Mouse (Mus musculus) frontal cortex, postnatal 36 days (tissue): ENCODE results near the gene Syn1.

Source experiments
- DNase-seq, 2 experiments: peaks; one replicate each; pipeline ENCODE4 v3.0.0; 2022; ENCODE audit warnings: low spot score in 2 of 2

Syn1 gene

DNA sequence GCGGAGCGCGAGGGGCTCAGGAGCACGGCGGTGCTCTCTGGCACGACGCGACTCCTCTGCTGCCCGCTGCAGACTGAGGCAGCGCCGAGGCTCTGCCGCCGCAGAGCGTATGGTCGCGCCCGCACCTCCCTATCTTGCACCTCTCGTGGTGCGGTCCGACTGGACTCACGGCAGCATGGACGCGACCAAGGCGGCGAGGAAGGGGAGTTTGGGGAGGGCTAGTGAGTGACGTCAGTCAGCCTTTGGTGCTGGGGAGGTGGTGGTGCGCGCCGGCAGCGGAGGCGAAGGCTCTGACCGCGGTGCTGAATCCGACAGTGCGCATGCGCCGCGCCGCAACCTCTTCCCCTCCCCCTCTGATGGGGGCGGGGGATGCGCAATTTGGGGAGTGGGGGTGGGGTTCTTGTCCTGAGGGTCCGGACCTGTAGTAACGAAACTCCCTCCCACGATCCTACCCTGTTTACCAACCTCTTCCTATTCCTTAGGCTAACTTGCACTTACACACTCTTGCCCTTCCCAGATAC, at the start of gene Syn1:
Syn1 (minus strand) TSS at position 161 of the 521 bp plus-strand sequence.
- peak; percentile 81 to 84 for DNase-seq

DNA sequence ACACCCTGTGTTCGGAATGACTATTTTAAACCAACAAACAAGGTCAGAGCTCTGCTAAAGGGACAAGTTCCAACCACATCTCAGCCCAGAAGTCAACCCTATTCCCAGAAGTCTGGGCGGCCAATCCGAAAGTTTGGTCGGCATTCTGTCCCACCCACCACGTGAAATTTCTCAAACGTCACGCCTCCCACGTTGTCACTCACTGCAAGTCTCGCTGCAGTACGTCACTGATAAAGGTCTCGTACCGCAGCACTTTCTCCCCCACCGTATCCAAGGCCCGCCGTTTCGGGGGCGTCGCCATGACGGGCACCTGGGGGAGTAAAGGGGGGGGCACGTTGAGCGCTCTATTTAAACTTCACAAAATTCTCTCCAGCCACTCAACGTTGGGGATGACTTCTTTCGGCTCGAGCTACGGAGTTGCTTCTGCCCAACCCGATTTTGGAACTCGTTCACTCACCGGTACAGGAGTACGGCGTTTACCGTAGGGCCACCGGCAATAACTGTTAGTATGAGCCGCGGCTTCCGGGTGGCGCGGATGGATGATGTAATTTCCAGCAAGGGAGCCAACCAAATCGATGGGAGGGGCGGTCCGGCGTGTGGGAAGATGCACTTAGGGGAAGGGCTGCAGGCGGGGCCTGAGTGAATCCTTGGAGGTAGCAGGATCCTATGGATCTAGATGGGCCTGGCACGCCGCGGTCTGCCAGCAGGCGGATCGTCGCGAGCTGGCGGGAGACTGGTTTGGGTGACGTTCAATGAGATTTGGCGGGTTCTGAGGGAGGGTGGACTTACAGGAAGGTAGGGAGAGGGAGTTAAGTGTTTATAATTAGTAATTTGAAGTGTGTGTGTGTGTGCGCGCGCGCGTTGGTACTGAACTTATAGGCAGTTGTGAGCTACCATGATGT, 40.9 kb upstream of the Syn1 start, which contains the start of gene Uxt:
Uxt (minus strand) TSS at position 541 of the 902 bp plus-strand sequence.
- DNase-seq, result peak; percentile 88 to 89

DNA sequence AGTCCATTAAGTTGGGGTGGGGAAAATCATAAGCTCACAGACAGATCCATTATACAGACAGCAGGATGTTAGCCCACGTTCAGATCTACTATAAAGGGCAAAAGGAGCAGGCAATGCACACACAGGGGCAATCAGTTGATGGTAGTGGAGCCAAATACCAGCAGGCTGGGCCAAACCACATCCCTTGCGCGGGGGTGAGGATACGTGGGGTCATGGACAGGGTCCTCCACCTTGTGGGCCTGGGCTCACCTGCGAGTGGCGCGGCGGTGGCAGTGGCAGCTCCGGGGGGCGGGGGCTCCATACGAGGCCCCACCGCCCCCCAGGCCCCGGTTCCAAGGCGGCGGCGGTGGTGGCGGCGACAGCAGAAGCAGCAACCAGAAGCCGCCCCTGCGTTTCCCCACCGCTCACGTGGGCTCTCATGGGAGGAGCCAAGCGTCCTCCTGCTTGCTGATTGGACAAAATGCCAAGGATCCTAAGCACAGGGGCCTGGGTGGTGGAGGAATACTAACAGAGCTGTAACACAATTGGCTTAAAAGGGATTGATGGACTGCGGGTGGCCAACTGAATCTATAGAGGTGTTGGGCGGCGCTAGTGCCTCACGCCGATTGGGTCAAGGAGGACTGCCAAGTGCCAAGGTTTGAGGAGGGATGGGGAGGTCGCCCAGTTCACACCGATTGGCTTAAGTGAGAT, 29.5 kb upstream of the Syn1 start, which contains the start of gene Elk1:
Elk1 (minus strand) TSS at position 418 of the 690 bp plus-strand sequence.
- peak; percentile 76 to 88 for DNase-seq

DNA sequence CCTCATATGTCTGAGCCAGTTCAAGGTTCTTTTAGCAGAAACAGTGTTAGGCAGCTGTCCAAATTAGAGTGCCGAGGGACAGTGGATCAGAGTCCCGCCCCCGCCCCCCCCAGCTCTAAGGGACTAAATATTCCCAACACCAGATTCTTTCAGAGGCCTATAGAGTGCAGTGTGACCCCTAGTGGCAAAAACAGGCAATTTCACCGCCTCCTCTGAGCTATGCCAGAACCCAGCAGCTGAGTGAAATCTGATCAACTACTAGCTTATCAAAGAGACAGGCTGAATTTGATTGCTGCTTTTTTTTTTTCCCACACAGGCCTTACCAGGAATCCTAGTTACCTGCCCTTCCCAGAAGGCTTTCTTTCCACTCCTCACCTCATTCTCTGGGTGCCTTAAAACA, 25.3 kb upstream of the Syn1 start:
- DNase-seq, result peak; percentile 35 to 75

DNA sequence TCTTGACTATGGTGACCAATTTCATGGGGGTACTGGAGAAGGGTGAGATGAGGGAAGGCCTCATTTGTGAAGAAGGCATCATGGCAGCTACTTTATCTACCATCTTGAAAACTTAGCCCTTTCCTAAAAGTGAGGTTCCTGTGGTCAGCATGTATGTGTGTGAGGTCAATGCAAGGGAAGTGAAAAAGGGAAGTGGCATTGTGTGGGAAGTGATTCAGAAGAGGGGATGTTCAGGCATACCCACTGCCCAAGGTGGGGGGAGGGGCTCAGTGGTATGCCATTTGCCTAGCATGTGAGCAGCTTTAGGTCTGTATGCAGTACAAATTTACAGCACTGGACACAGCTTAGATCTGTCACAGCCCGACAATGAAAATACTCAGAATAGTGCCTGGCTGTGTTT, 11.2 kb upstream of the Syn1 start:
- no peak for DNase-seq

DNA sequence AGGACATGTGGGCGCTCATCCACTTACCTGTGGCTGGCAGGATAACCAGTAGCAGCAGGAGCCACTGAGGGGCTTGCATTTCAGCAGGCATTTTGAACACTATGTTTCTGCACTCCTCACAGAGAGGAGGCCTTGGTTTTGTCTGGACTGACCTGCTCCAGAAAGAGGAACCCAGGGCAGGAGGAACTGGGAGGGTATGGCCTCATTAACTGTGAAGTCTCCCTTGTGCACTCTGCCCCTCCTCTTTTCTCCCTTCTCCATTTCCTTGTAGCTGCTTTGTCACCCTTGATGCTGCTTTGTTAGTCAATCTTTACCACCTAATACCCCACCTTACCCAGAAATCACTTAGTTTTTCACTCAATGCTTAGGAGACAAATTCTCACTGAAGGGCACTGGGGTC, 10.6 kb upstream of the Syn1 start, which contains the start of gene Cfp:
Cfp (minus strand) TSS at position 192 of the 400 bp plus-strand sequence.
- no peak for DNase-seq

DNA sequence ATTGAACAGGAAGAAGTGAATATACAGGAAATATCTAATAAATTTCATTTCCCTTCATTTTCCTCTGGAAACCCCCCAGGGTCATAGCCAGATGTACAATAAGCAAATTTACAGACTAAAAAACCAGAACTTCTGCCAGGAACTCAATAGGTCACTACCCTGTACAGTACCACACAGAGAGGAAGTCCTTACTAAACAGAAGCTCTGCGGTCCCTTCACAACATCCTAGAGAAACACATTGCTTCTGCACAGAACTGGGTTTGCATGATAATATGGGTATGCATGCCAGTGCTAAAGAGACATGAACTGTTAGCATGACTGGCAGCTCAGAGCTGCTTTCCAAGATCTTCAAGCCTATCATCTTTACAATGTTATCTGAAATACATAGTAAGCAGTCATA, 9.1 kb upstream of the Syn1 start:
- no peak for DNase-seq

DNA sequence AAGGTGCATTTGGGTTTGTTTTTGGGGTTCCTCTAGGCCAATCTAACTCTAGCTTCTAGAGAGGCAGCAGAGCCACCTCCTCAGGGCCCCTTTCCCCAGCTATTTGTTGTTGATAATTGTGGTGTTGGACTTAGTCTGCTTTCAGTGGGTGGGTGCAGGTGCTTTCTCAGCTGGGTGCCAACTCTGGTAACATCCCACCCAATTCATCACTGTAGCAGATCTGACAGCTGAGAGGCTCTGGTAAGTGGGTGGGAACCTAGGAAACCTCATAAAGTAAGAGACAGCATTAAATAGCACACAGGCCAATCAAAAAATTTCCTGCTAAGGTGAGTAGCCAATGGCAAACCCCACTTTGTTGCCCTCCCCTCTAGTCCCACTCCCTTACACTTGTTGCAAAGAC, 4.2 kb upstream of the Syn1 start:
- no peak for DNase-seq

DNA sequence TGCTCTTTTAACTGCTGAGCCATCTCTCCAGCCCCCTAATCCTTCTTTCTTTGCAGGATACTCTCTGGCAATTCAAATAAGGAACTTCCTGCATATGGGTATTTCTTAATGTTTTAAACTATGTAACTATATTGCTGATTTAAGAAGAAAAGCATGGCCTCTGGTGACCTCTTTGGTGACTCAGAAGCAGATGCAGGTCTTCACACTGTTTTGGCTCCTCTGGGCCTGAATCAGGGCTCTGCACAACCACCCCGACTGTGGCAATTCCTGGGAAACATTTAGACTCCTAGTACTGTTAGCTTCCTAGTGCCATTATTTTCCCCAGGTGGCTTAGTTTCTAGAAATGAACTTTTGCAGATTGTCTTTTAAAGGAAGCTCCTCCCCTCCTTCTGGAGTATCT, 2.7 kb upstream of the Syn1 start:
- no peak for DNase-seq

DNA sequence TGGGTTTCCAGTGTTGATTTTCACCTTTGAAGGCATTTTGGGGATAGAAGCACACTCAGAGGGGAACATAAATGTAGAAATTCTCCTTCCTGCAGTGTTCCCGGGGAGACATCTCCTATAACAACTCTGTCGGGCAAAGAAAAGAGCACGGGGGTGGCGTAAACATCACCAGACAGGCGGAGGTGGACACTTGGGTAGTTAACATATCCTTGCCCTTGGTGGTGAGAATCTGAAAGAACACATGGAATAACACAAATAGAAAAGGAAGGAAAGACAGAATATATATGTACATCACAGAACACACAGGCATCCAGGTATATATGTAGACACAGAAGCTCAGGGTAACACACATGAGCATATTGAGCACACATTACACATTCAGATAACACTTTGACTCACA, 562 bp upstream of the Syn1 start:
- peak; percentile 23 to 34 for DNase-seq

DNA sequence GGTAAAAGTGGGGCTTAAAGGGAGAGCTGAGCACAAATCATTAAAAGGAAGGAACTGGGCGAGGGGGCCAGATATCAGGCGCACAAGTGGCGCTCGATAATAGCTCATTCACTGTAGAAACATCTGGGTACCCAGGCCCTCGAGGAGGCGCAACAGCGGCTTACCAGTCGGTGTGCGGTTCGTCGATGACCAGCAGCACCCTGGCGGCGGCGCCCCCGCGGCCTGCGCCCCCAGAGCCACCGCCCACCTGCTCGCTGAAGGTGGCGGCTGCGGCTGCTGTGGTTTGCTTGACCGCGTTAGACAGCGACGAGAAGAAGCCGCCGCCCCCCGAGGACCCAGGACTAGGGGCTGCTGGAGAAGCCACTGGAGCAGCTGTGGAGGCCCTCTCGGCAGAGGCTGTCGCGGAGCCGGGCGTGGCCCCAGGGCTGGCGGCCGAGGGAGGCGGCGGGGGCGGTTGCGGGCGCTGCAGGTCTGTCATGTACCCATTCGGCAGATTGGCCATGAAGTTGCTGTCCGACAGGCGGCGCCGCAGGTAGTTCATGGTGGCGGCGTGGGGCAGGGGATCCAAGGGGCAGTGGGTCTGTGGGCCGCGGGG, 458 bp downstream of the Syn1 start:
- DNase-seq, result no peak

DNA sequence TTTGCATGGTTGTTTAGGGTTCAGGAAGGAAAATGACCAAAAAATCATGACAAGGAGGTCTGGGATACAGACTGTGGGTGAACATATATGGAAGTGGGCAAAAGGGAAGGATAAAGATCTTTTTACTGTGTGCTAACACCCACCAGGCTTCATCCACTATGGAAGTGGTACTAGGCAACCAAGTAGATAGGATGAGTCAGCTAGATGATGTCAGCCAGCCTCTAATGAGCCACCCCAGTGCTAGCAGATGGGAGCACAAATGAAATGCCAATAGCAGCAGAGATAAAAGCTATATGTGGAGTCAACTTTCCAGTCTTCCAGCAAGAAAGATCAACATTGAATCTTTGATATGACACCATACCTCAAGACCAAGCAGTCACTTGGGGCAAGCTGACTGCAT, 5.7 kb downstream of the Syn1 start:
- peak in 1 of 2 experiments; percentile 23 for DNase-seq

DNA sequence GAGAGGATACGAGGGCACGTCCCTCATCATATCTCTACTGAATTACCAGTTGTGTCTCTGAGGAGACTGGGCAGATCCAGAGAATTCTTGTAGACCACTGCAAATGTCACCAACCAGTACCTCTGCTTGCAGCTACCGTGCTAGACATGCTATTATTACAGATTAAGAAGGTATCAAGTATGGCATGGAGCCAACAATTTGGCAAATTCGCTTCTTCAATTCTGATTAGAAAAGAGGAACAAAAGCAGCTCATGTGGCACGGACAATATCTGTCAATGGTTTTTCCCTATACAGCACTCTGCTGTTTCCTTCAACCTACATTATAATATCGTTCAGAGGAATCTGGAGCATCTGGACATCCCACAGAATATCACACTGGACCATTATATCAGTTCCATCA, 7.1 kb downstream of the Syn1 start:
- no peak for DNase-seq

DNA sequence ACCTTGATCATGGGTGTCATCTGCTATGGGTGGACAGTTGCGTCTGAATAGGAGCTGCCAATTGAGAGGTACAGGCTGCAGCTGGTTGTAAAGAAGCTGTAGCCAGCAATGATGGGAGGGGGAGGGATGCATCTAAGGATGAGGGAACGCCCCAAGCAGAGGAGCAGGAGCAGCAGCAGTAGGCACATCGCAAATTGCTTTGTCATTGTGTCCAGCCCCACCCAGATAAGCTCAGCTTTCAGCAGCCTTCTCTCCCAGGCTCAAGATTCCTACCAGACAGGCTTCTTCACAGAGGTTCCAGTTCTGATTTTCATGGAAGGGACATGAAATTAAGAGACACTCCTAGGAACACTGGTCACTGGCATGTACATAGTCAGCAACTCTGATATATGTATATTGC, 10.7 kb downstream of the Syn1 start:
- no peak for DNase-seq

DNA sequence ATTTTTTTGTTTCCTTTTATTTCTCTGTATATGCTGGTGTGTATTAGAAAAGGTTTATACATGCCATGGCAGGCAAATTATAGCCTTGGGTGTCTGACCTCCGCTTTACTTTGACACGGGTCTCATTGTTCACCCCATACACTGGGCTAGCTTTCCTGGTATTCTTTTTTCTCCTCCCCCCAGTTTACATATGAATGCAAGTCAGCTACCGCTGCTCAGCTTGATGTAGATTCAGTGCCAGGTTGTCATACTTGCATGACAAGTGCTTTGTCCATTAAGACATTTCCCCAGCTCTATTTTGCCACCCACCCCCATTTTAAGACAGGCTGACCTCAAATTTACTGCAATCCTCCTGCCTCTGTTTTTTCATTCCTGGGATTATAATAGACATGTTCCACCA, 45.6 kb downstream of the Syn1 start:
- no peak for DNase-seq

DNA sequence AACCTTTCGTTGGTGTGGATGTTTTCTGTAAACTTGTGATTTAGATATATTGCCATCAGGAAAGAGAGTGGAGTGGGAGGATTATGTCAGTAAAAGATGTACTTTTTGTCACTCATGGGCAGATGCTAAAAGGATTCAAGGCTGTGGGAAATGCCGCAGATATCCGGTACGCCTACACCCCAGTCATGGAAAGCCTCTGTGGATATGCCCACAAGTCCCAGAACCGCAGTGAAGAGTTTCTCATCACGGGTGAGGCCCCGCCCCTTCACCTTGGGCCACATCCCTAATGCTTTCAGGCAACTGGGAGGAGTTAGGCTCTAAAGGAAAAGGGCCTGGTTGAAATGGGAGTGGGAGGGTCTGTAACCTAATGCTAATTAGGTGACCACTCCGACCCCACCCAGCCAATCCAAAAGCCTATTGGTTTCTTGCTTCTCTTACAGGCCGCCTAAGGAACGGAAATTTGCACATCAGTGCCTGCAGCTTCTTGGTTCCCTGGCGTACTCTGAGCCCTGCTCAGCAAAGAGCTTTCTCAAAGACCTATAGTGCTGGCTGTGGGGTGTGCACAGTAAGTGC, 47.8 kb downstream of the Syn1 start:
- no peak for DNase-seq

DNA sequence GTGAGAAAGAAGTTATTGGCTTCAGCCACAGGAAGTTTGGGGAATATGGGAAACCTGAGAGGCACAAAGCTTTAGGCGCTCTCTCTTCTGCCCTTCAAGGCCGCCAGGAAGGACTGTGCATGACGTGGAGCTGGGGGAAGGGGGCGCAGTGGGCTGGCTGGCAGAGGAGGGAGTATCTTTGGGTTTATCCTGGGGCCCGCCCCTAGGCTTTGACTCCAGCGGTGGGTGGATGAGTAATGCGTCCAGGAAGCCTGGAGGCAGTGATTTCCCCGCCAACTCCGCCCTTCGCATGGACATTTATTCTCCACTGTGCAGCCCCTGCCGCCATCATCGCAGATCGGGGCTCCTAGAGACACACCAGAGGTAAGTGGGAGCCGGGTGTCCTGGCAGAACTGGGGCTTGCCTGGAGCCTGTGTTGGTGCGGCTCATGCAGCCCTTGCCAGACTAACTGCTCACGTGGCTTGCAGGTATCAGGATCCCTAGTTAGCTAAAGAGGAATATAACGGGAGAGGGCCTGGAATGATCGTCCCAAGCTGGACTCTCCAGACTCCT, 50.8 kb downstream of the Syn1 start, which contains the start of gene Timp1:
Timp1 (plus strand) TSS at position 205 of the 552 bp plus-strand sequence.
- DNase-seq, result peak in 1 of 2 experiments; percentile 43

DNA sequence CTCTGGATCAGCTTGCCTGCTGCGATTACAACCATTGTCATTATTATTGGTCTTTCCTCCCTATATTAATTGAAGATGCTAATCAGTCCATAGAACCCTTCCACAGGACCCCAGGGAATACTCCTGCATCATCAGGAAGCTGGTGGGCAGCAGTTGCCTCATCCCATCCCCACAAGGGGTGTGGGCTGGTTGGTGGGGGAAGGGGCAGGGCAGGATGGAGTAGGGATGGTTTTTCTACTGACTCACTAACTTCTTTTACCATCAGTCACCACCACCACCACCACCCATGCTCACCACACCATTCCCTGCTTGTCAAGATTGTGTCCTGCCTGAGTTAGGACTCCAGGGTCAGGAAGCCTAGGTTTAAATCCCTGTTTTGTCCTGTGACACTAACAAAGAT, 51.6 kb downstream of the Syn1 start:
- no peak for DNase-seq

DNA sequence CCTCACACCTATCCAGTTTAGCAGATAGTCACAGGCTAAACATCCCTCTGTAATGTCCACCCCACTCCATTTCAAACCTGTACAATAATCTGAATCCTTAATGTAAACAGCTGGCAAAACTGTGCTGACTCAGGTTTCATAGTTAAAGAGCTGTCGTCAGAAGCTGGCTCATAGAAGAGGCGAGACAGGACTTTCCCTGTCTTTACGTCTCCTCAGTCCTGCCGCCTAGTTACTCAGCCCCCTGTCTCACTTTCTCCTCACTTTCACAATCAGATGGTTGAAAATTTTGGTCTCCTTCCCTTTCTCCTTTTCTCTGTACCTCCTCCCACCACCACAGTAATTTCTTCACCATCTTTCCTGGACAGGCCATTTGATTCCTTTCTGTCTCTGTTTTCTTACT, 52.7 kb downstream of the Syn1 start:
- no peak for DNase-seq

DNA sequence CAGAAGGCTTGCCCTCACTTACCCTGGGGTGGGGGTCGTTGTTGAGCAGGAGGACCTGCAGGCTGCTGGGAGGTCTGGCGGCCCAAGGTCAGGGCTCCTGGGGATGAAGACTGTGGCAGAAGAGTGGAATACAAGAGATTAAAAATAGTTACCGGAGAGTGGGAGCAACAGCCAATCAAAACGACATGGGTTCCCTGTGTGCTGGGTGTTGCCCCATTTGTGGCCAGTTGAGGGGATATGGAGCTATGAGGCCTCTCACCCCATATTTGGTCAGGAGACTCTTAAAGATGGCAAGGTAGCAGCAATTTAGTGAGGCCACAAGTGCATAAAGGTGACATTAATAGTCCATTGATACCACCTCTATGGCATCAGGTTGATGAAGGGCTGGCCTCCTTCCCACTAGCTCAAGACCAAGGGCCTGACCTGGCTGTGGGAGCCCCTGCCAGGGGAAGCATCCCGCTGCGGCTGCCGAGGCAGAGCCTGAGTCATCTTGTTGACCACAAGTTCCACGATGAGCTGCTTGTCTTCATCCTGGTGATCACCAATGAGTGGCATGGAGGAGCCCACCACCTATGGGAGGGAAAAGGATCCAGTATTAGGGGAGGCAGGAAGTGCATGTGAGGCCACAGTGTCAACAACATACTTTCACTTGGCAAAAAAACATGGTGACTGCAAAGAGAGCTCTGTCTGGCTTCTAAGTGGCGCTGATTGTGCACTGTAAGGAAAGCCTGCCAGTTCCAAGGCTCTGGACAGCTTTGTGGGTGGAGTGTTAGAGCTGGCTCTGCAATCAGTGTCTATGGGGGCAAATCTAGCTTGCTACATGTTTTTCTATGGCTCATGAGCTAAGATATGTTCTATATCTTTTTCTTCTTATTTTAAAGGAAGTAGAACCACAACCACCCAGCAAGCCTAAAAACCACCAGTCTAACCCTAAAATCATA, 57.4 kb downstream of the Syn1 start:
- no peak for DNase-seq
